Mouse (Mus musculus) kidney, embryonic 15.5 days (tissue): Measurements from ENCODE around the gene Olfr745. TPM values are rescaled to one million over a fixed set of nuclear protein-coding genes. Genes with fewer than 3 reads are reported as not detected.

Experiments used
- ATAC-seq: fragments of 200-750 bp; cut with Nextera tagmentation; replicated peaks from 2 replicates; pipeline ENCODE4 v1.8.0; 2017; ENCODE audit warnings: moderate TSS enrichment; ENCODE audit not compliant: low FRiP score
- H3K27ac ChIP-seq: fragments of 300-500 bp; sonication (generic); 2 replicates; pipeline ENCODE4 v1.5.1; 2015; ENCODE audit warnings: mild to moderate bottlenecking, inconsistent platforms
- H3K27me3 ChIP-seq: fragments of 300-500 bp; sonication (generic); 2 replicates; pipeline ENCODE4 v1.6.1; 2015; ENCODE audit warnings: inconsistent platforms
- H3K36me3 ChIP-seq: fragments of 300-500 bp; sonication (generic); 2 replicates; pipeline ENCODE4 v1.6.1; 2015; ENCODE audit warnings: inconsistent platforms
- H3K4me1 ChIP-seq: fragments of 300-500 bp; sonication (generic); 2 replicates; pipeline ENCODE4 v1.6.1; 2015; ENCODE audit warnings: inconsistent platforms
- H3K4me2 ChIP-seq: fragments of 300-500 bp; sonication (generic); 2 replicates; pipeline ENCODE4 v1.6.1; 2015; ENCODE audit warnings: moderate library complexity, mild to moderate bottlenecking, inconsistent platforms
- H3K4me3 ChIP-seq: fragments of 300-500 bp; sonication (generic); replicated peaks from 2 replicates; pipeline ENCODE4 v1.5.1; 2015; ENCODE audit warnings: mild to moderate bottlenecking, inconsistent platforms
- H3K9ac ChIP-seq: fragments of 300-500 bp; sonication (generic); 2 replicates; pipeline ENCODE4 v1.6.1; 2015; ENCODE audit warnings: mild to moderate bottlenecking, inconsistent platforms
- H3K9me3 ChIP-seq: fragments of 300-500 bp; sonication (generic); replicated peaks from 2 replicates; pipeline ENCODE4 v1.6.1; 2016; ENCODE audit warnings: inconsistent platforms
- WGBS: fragments of 180-500 bp; shearing (Covaris S2); methylation state at CpG from one replicate; pipeline ENCODE4 v1.1.7; 2015; ENCODE audit warnings: mixed read lengths; 5-methylcytosine and 5-hydroxymethylcytosine counted together
- polyA plus RNA-seq: library from polyadenylated mRNA; unstranded; fragments of >200 nt; fragmentation: Nextera tagmentation; extraction: Ambion mirVana; gene quantifications from 2 replicates; pipeline ENCODE4 v1.2.1, GENCODE M21; 2015

Olfr745 gene
- polyA plus RNA-seq = not detected in 2 replicates

DNA sequence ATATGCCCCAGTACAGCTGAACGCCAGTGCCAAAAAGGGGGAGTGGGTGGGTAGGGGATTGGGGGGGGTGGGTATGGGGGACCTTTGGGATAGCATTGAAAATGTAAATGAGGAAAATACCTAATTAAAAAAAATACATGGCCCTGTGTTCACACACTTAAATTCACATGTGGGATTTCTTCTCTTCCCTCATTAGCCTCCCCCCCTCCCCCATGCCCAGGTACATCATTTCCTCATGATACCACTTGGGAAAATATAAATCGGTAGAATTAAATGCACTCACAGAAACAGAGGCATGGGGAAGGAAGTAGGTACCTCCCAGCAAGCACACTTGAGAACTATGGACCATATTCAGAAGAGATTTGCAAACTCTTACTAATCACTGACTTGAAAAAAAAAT lies at the start of gene Olfr745:
Olfr745 (plus strand) TSS at position 301 of the 400 bp plus-strand sequence.
- Histone ChIP-seq H3K4me2 (no peak within 1 kb of the TSS), H3K36me3 (no peaks in the 10 kb centered on the region), H3K9ac (no peak within 1 kb of the TSS), H3K4me1 (no peaks in the 10 kb centered on the region), H3K27me3 (no peaks in the 10 kb centered on the region), H3K4me3 (no peak within 1 kb of the TSS), H3K27ac (no peak within 1 kb of the TSS), H3K9me3 (no peaks in the 10 kb centered on the region)
- WGBS = 82% methylated on average over 2 of the region's 2 CpGs
- no peak for ATAC-seq

GRCm38 (mm10) chr14:50614579-50614978 lies 24.6 kb upstream of the Olfr745 start, which contains the start of gene Olfr744:
TSS of gene Olfr744 (plus strand) at chr14:50614879.
- Histone ChIP-seq H3K27ac (no peak within 1 kb of the TSS), H3K9ac (no peak within 1 kb of the TSS), H3K4me3 (no peak within 1 kb of the TSS), H3K4me1 (no peaks in the 10 kb centered on the region), H3K27me3 (no peaks in the 10 kb centered on the region), H3K4me2 (no peak within 1 kb of the TSS), H3K9me3 (no peaks in the 10 kb centered on the region; the same call in 1 of the 2 replicates), H3K36me3 (no peaks in the 10 kb centered on the region)
- 90% methylated on average over 2 of the region's 2 CpGs for WGBS
- ATAC-seq = no peak

GRCm38 (mm10) chr14:50646783-50647182 lies 7.6 kb downstream of the Olfr745 start, which contains the start of gene Olfr746:
TSS of gene Olfr746 (plus strand) at chr14:50647083.
- ATAC-seq = no peak
- Histone ChIP-seq H3K9ac (no peak within 1 kb of the TSS), H3K27ac (no peak within 1 kb of the TSS), H3K27me3 (no peaks in the 10 kb centered on the region), H3K4me1 (no peaks in the 10 kb centered on the region), H3K4me3 (no peak within 1 kb of the TSS), H3K9me3 (no peaks in the 10 kb centered on the region), H3K36me3 (no peaks in the 10 kb centered on the region), H3K4me2 (no peak within 1 kb of the TSS)

DNA sequence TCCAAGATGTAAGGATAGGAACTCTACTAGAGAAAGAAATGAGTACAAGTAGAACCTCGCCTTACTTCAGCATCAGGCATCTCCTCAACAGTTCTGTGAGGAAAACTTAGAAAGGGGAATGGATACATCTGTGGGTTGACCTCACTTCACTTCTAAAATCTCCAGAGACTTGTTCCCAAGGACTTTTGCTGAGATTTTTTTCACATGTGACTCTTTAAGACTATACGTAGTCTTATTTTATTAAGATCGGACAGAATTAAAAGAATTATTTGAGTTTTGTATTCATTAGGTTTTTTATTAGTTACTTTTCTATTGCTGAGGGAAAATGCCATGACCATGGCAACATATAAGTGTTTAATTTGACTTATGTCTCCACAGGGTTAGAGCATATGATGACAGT lies 53.9 kb downstream of the Olfr745 start, which contains the start of gene Olfr747:
Olfr747 (minus strand) TSS at position 101 of the 400 bp plus-strand sequence.
- H3K9me3 ChIP-seq = no peaks in the 10 kb centered on the region
- H3K4me2 ChIP-seq = no peak within 1 kb of the TSS
- no peak within 1 kb of the TSS for H3K27ac ChIP-seq
- ATAC-seq = no peak
- H3K9ac ChIP-seq = no peak within 1 kb of the TSS
- no peaks in the 10 kb centered on the region for H3K27me3 ChIP-seq
- H3K4me3 ChIP-seq = no peak within 1 kb of the TSS
- H3K4me1 ChIP-seq = no peaks in the 10 kb centered on the region
- 88% methylated on average over 3 of the region's 3 CpGs for WGBS
- H3K36me3 ChIP-seq = no peaks in the 10 kb centered on the region

Other genes with a start within 250 kb of the Olfr745 start
- not detected in 2 replicates for gene Olfr738, start 231.8 kb upstream of the Olfr745 start, polyA plus RNA-seq
- gene Olfr739, start 220.8 kb upstream of the Olfr745 start, polyA plus RNA-seq = not detected in 2 replicates
- gene Olfr740, start 193.8 kb upstream of the Olfr745 start, polyA plus RNA-seq = not detected in 2 replicates
- gene Olfr741, start 166.7 kb upstream of the Olfr745 start, polyA plus RNA-seq = not detected in 2 replicates
- gene Olfr742, start 135.8 kb upstream of the Olfr745 start, polyA plus RNA-seq = not detected in 2 replicates
- not detected in 2 replicates for gene Olfr743, start 117.5 kb upstream of the Olfr745 start, polyA plus RNA-seq
- gene Olfr744, start 24.5 kb upstream of the Olfr745 start, polyA plus RNA-seq = not detected in 2 replicates
- not detected in 2 replicates for gene Olfr746, start 7.7 kb downstream of the Olfr745 start, polyA plus RNA-seq
- not detected in 2 replicates for gene Olfr747, start 53.8 kb downstream of the Olfr745 start, polyA plus RNA-seq
- gene Olfr748, start 68.0 kb downstream of the Olfr745 start, polyA plus RNA-seq = not detected in 2 replicates
- gene Olfr749, start 105.7 kb downstream of the Olfr745 start, polyA plus RNA-seq = not detected in 2 replicates
- gene Ttc5, start 146.1 kb downstream of the Olfr745 start, polyA plus RNA-seq = 74.4 and 78.5 TPM in 2 replicates
- gene Ccnb1ip1, start 168.3 kb downstream of the Olfr745 start, polyA plus RNA-seq = not detected in 2 replicates
- gene Parp2, start 168.5 kb downstream of the Olfr745 start, polyA plus RNA-seq = 64.9 and 65.6 TPM in 2 replicates
- 6.2 and 8.5 TPM in 2 replicates for gene Tep1, start 231.2 kb downstream of the Olfr745 start, polyA plus RNA-seq